Mouse (Mus musculus) small intestine, adult 2 months (tissue): ENCODE results near the gene Gm20662.

Experiments used
- CTCF ChIP-seq: fragments of 200-500 bp; IDR thresholded peaks from 2 replicates; pipeline ENCODE4 v1.5.1; 2012; ENCODE audit warnings: low read depth, mild to moderate bottlenecking, control low read depth, inconsistent platforms, low read length, moderate library complexity, mixed read lengths; ENCODE audit not compliant: insufficient replicate concordance, insufficient read length; ENCODE audit errors: extremely low read depth
- POLR2A ChIP-seq: fragments of 200-500 bp; IDR thresholded peaks from 2 replicates; pipeline ENCODE4 v1.6.1; 2012; ENCODE audit warnings: low read depth, mild to moderate bottlenecking, control low read depth, inconsistent platforms, low read length, moderate library complexity

- TF ChIP-seq POLR2A, result no peak
- TF ChIP-seq CTCF, result no peak
These were observed 51.7 kb downstream of the Gm20662 start for GRCm38 (mm10) chr9:108047601-108048565.
